Mouse (Mus musculus) lung, postnatal 25 days (tissue): ENCODE measurements around the gene Gm17359.

Experiments used
- DNase-seq: peaks from one replicate; pipeline ENCODE4 v3.0.0; 2022; ENCODE audit warnings: low spot score

Gene Gm17359

DNA sequence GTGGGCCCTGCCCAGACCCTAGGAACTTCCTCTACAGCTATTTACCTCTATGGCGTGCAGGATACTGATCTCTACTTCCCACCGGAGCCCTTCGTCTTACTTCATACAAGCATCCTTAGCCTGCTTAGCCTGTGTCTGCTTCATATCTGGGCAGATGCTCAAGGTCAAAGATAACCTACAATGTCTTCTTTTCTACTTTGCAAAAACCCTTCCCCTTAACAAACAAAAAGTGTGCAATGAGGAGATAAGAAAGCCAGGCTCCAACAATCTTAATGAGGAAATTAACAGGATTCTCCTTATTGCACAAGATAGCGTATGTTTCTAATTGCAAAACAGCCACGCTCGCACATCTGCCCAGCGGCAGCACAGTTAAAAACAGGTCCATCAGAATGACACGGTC lies 141.9 kb downstream of the Gm17359 start:
- DNase-seq = no peak

DNA sequence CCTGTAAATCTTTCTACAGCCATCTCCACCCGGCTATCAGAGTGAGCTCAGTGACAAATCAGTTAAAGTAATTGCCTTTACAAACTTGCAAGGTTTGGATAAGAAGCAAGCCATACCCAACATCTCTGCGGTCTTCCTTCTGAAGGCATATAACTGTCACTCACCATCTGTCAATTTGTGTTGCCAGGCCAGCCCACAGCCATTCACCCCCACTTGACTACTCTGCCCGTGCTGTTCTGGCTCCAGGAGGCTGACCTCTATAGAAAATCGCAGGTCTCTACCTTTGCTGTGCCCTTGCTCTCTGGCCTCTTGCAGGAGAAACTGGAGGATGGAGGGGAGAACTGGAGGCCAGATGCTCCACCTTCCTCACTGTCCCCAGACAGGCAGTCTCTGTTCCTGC lies 142.4 kb downstream of the Gm17359 start:
- DNase-seq = no peak

DNA sequence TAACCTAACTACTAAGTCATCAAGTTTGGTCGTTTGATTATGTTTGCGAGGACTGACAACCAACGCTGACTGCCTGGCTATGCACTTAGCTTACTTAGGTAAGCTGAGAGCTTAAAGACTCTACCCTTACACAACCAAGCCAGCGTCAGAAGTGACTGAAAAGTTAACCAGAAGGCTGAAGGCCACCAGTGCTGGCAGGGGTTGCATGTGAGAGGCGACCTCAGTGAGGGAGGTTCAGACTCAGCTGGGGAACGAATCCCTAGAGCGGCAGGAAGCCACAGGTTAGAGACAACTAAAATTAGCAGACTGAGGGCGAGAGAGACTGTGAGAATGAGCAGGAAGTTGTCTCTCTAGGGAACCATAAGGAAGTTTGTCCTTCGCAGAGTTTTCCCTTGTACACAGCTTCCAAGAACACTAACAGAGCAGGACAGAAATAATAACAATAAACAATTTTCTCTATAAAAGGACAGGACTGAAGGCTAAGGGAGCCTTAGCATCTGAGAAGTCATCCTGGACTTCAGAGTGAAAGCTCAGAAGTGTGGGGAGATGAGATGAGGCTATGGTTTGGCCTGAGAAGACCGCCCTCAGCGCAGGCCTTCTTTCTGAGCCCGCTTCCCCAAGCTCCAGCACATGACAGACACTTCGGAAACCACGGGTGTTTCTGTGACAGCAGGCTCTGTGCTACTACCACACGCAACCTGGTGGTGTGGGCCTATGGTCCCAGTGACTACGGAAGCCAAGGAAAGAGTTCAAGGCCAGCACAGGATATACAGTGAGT lies 148.0 kb downstream of the Gm17359 start:
- no peak for DNase-seq

- no peak for DNase-seq
These were observed 151.6 kb downstream of the Gm17359 start for GRCm38 (mm10) chr3:79488025-79488424.

GRCm38 (mm10) chr3:79490102-79490501 lies 153.6 kb downstream of the Gm17359 start:
- DNase-seq = no peak

DNA sequence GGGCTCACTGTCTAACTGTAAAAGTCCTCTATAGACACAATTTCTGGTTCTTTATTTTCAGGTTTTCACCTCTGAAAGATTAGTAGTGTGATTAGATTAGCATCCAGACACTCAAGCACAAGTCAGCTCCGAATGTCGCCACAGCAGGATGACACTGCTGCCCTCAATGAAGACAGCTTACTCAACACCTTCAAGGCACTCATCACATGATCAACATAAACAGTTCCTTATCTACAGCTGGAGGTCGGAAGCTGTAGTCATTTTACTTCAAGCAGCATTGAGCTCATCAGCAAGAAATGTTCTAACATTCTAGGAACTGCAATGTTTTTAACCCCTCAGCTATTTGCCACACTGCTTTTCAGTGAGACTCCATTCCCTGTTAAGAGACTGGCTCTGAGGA lies 155.2 kb downstream of the Gm17359 start:
- no peak for DNase-seq

DNA sequence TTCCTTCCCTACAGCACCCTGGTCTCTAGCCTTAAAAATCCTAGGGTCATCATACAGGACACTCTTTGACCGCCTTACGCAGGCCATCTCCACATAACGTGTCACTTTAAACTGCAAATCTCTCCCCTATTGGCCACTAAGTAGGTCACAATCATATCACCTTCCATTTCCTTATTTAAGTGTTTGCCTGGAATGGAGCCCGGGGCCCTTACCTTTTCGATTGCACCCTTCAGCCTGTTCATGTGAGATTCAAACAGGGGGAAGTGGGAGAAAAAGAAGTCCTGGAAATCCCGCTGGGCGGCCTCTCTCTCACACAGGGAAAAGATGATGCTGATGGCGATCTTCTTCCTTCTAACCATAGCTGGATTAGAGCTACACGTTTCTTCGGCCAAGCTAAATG lies 156.6 kb downstream of the Gm17359 start:
- DNase-seq = peak; percentile 83

DNA sequence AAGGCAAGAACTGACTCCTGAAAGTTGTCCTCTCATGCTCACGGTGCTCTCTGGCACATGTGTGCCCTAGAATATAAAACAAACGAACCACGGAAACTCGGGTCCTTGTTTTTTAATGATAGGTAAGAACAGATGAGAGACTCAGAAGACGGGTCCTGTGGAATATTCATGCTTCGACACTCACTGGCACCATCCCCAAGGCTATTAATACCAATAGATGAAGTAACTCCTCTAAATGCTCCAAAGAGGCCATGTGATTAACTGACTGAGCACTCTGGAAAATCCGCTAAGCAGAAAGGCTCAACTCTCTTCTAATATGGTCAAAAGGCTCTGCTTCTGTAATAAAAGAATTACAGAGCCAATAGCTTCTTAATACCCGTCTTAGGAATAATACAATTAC lies 157.6 kb downstream of the Gm17359 start:
- DNase-seq = no peak

- no peak for DNase-seq
These were observed 158.7 kb downstream of the Gm17359 start for GRCm38 (mm10) chr3:79495151-79495550.

GRCm38 (mm10) chr3:79496668-79497067 lies 160.2 kb downstream of the Gm17359 start:
- no peak for DNase-seq

DNA sequence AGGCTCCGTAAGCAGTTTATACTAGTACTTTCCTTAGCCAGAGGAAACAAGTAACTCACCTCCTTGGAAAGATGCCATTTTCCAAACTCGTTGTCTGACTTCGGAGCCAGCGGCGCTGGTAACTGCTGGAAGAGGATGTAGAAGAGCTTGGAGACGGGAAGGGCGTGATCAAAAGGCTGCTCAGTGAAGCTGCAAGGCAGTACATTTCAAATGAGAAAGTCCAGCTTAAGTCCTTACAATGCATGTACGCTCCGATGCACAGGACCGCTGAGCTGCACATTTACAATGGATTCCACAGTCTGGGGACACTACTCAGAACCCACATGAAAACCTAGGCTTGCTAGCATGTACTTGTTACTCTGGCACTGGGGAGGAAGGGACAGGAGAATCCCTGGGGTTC lies 163.8 kb downstream of the Gm17359 start:
- no peak for DNase-seq

GRCm38 (mm10) chr3:79501166-79501728 lies 164.8 kb downstream of the Gm17359 start:
- DNase-seq = no peak
